Mouse (Mus musculus): ENCODE measurements around the gene Olfr33. TPM values are rescaled to one million over a fixed set of nuclear protein-coding genes. Genes with fewer than 3 reads are reported as not detected.

Olfr33 gene
- not detected in 2 replicates for polyA plus RNA-seq (2016; fragmentation: Nextera tagmentation; extraction: Ambion mirVana)

GRCm38 (mm10) chr7:102718970-102719369 is at the start of gene Olfr33:
Gene Olfr33, minus strand, starts transcription at chr7:102719070.
- Histone ChIP-seq H3K4me3 (no peak within 1 kb of the TSS), H3K9me3 (replicated peaks) (no peaks in the 10 kb centered on the region), H3K36me3 (no peaks in the 10 kb centered on the region), H3K9ac (no peak within 1 kb of the TSS), H3K27me3 (replicated peaks) (no peaks in the 10 kb centered on the region), H3K4me2 (no peak within 1 kb of the TSS), H3K27ac (no peak within 1 kb of the TSS), H3K4me1 (no peaks in the 10 kb centered on the region)
- 30% methylated on average over 1 of the region's 1 CpGs for WGBS (ENCODE audit: insufficient replicate concordance)
- no peak for ATAC-seq

GRCm38 (mm10) chr7:102759266-102759665 is 40.4 kb upstream of the Olfr33 start, which contains the start of the genes Olfr560 and Olfr78:
Gene Olfr560, minus strand, starts transcription at chr7:102759366.
Gene Olfr78, minus strand, starts transcription at chr7:102759471.
- no peaks in the 10 kb centered on the region for H3K4me1 ChIP-seq
- H3K36me3 ChIP-seq = no peaks in the 10 kb centered on the region
- no peak within 1 kb of the TSS for H3K4me3 ChIP-seq
- no peak within 1 kb of the TSS for H3K4me2 ChIP-seq
- no peak within 1 kb of the TSS for H3K27ac ChIP-seq
- no peak within 1 kb of the TSS for H3K9ac ChIP-seq
- no peak for ATAC-seq
- H3K27me3 ChIP-seq (replicated peaks) = no peaks in the 10 kb centered on the region
- WGBS (ENCODE audit: insufficient replicate concordance) = 68% methylated on average over 4 of the region's 4 CpGs
- H3K9me3 ChIP-seq (replicated peaks) = no peaks in the 10 kb centered on the region

GRCm38 (mm10) chr7:102752086-102752485 is 33.2 kb upstream of the Olfr33 start:
- Histone ChIP-seq H3K9me3 (replicated peaks) (no peaks in the 10 kb centered on the region), H3K27me3 (replicated peaks) (no peaks in the 10 kb centered on the region), H3K4me3 (no peak overlapping the region), H3K27ac (no peak overlapping the region), H3K4me1 (no peaks in the 10 kb centered on the region), H3K36me3 (no peaks in the 10 kb centered on the region), H3K9ac (no peak overlapping the region), H3K4me2 (no peak overlapping the region)
- ATAC-seq = no peak
- WGBS (ENCODE audit: insufficient replicate concordance) = 11% methylated on average over 1 of the region's 1 CpGs

- no peak for ATAC-seq
- Histone ChIP-seq H3K9me3 (replicated peaks) (no peaks in the 10 kb centered on the region), H3K4me2 (no peak overlapping the region), H3K27ac (no peak overlapping the region), H3K36me3 (no peaks in the 10 kb centered on the region), H3K4me1 (no peaks in the 10 kb centered on the region), H3K4me3 (no peak overlapping the region), H3K9ac (no peak overlapping the region), H3K27me3 (replicated peaks) (no peaks in the 10 kb centered on the region)
- 42% methylated on average over 2 of the region's 2 CpGs for WGBS (ENCODE audit: insufficient replicate concordance)
Observed at GRCm38 (mm10) chr7:102737705-102738104, 18.8 kb upstream of the Olfr33 start.

GRCm38 (mm10) chr7:102733793-102734192 is 14.9 kb upstream of the Olfr33 start:
- Histone ChIP-seq H3K27ac (no peak overlapping the region), H3K27me3 (replicated peaks) (no peaks in the 10 kb centered on the region), H3K36me3 (no peaks in the 10 kb centered on the region), H3K9ac (no peak overlapping the region), H3K4me1 (no peaks in the 10 kb centered on the region), H3K4me2 (no peak overlapping the region), H3K4me3 (no peak overlapping the region), H3K9me3 (replicated peaks) (no peaks in the 10 kb centered on the region)
- ATAC-seq = no peak
- WGBS (ENCODE audit: insufficient replicate concordance) = 60% methylated on average over 1 of the region's 1 CpGs

- Histone ChIP-seq H3K9ac (no peak within 1 kb of the TSS), H3K27me3 (replicated peaks) (no peaks in the 10 kb centered on the region), H3K4me3 (no peak within 1 kb of the TSS), H3K4me1 (no peaks in the 10 kb centered on the region), H3K9me3 (replicated peaks) (no peaks in the 10 kb centered on the region), H3K36me3 (no peaks in the 10 kb centered on the region), H3K4me2 (no peak within 1 kb of the TSS), H3K27ac (no peak within 1 kb of the TSS)
- no peak for ATAC-seq
Observed at GRCm38 (mm10) chr7:102727391-102727790, 8.5 kb upstream of the Olfr33 start, which contains the start of gene Olfr559. Gene Olfr559, minus strand, starts transcription at chr7:102727491.

- ATAC-seq = no peak
- Histone ChIP-seq H3K4me3 (no peak within 1 kb of the TSS), H3K36me3 (no peaks in the 10 kb centered on the region), H3K4me2 (no peak within 1 kb of the TSS), H3K27ac (no peak within 1 kb of the TSS), H3K9ac (no peak within 1 kb of the TSS), H3K4me1 (no peaks in the 10 kb centered on the region), H3K27me3 (replicated peaks) (no peaks in the 10 kb centered on the region), H3K9me3 (replicated peaks) (no peaks in the 10 kb centered on the region)
Observed at GRCm38 (mm10) chr7:102701915-102702314, 17.0 kb downstream of the Olfr33 start, which contains the start of gene Olfr558. Gene Olfr558, plus strand, starts transcription at chr7:102702215.

- H3K4me1 ChIP-seq = no peaks in the 10 kb centered on the region
- no peaks in the 10 kb centered on the region for H3K27me3 ChIP-seq (replicated peaks)
- H3K9ac ChIP-seq = no peak overlapping the region
- 70% methylated on average over 7 of the region's 7 CpGs for WGBS (ENCODE audit: insufficient replicate concordance)
- no peaks in the 10 kb centered on the region for H3K36me3 ChIP-seq
- no peak for ATAC-seq
- no peak overlapping the region for H3K4me2 ChIP-seq
- H3K9me3 ChIP-seq (replicated peaks) = no peaks in the 10 kb centered on the region
- H3K27ac ChIP-seq = no peak overlapping the region
- H3K4me3 ChIP-seq = no peak overlapping the region
Observed at GRCm38 (mm10) chr7:102698461-102698860, 20.4 kb downstream of the Olfr33 start.

- WGBS (ENCODE audit: insufficient replicate concordance) = 67% methylated on average over 5 of the region's 5 CpGs
- ATAC-seq = no peak
Observed at GRCm38 (mm10) chr7:102695358-102696125, 23.3 kb downstream of the Olfr33 start, which contains the start of gene Olfr557. Gene Olfr557, plus strand, starts transcription at chr7:102695910.

GRCm38 (mm10) chr7:102686944-102687501 is 31.8 kb downstream of the Olfr33 start, which contains the start of gene Trim68:
Gene Trim68, minus strand, starts transcription at chr7:102687327.
- Histone ChIP-seq H3K27me3 (replicated peaks) (no peaks in the 10 kb centered on the region), H3K9me3 (replicated peaks) (no peaks in the 10 kb centered on the region), H3K4me3 (peak within 1 kb of the TSS; percentile 57), H3K36me3 (no peaks in the 10 kb centered on the region), H3K4me1 (0 out of 2 replicates have a peak, but pooled peaks cover 5% of the 10 kb centered on the region), H3K27ac (no peak within 1 kb of the TSS), H3K4me2 (peak within 1 kb of the TSS; percentile 74), H3K9ac (peak within 1 kb of the TSS; percentile 48)
- WGBS (ENCODE audit: insufficient replicate concordance) = under 1% methylated on average over 40 of the region's 40 CpGs
- ATAC-seq = peak; percentile 98

More at GRCm38 (mm10) chr7:102695358-102696125, 23.3 kb downstream of the Olfr33 start, which contains the start of gene Olfr557:
- H3K4me3 ChIP-seq = no peak within 1 kb of the TSS
- H3K4me2 ChIP-seq = no peak within 1 kb of the TSS
- H3K27ac ChIP-seq = no peak within 1 kb of the TSS
- no peaks in the 10 kb centered on the region for H3K36me3 ChIP-seq
- no peaks in the 10 kb centered on the region for H3K9me3 ChIP-seq (replicated peaks)
- no peaks in the 10 kb centered on the region for H3K4me1 ChIP-seq
- no peaks in the 10 kb centered on the region for H3K27me3 ChIP-seq (replicated peaks)
- no peak within 1 kb of the TSS for H3K9ac ChIP-seq

GRCm38 (mm10) chr7:102681916-102682315 is 37.0 kb downstream of the Olfr33 start:
- Histone ChIP-seq H3K9me3 (replicated peaks) (no peaks in the 10 kb centered on the region), H3K27ac (no peak overlapping the region), H3K4me1 (no peaks in the 10 kb centered on the region), H3K4me3 (no peak overlapping the region), H3K4me2 (no peak overlapping the region), H3K36me3 (no peaks in the 10 kb centered on the region), H3K27me3 (replicated peaks) (no peaks in the 10 kb centered on the region), H3K9ac (no peak overlapping the region)
- no peak for ATAC-seq
- WGBS (ENCODE audit: insufficient replicate concordance) = 68% methylated on average over 1 of the region's 1 CpGs

- Histone ChIP-seq H3K9ac (no peak overlapping the region), H3K4me1 (no peaks in the 10 kb centered on the region), H3K36me3 (no peaks in the 10 kb centered on the region), H3K4me2 (no peak overlapping the region), H3K4me3 (no peak overlapping the region), H3K27me3 (replicated peaks) (no peaks in the 10 kb centered on the region), H3K9me3 (replicated peaks) (no peaks in the 10 kb centered on the region), H3K27ac (no peak overlapping the region)
- no peak for ATAC-seq
- WGBS (ENCODE audit: insufficient replicate concordance) = 72% methylated on average over 2 of the region's 2 CpGs
Observed at GRCm38 (mm10) chr7:102676225-102676624, 42.6 kb downstream of the Olfr33 start.
